Mouse (Mus musculus) Patski (cell line): ENCODE measurements around the gene Mpv17l2. TPM values are rescaled to one million over a fixed set of nuclear protein-coding genes. Genes with fewer than 3 reads are reported as not detected.

Source experiments
- ATAC-seq: fragments of 100-300 bp; one replicate; pipeline ENCODE4 v1.8.0; 2021
- CTCF ChIA-PET: fragments of 350-600 bp; sonication (Branson Sonifier 250); formaldehyde crosslinking; loops from one replicate; lab custom pipeline; 2022; ENCODE audit warnings: inconsistent platforms; lab: Charles Lee
- POLR2A ChIA-PET: fragments of 350-600 bp; sonication (Branson Sonifier 250); formaldehyde crosslinking; loops from one replicate; lab custom pipeline; 2022; ENCODE audit warnings: antibody characterized with exemption, inconsistent platforms; lab: Charles Lee
- DNase-seq: peaks from one replicate; pipeline ENCODE4 v3.0.0-alpha.2; 2011; ENCODE audit warnings: low read depth, low spot score
- H3K27me3 ChIP-seq: fragments of 371-371 bp; one replicate; pipeline ENCODE4 v1.5.1; 2021
- CTCF ChIP-seq: fragments of 100-300 bp; IDR thresholded peaks from one replicate; pipeline ENCODE4 v1.5.1; 2021
- in situ Hi-C: fragments of 300-500 bp; cut with MboI; formaldehyde crosslinking; loops from 3 replicates; pipeline ENCODE4 v1.11.1; 2018; ENCODE audit warnings: low pct_unique_long_range_greater_than_20kb, mixed read lengths
- polyA plus RNA-seq: library from polyadenylated mRNA; unstranded; gene quantifications from one replicate; pipeline ENCODE4 v1.2.3, GENCODE M21; 2021

Gene Mpv17l2
- polyA plus RNA-seq, 1 experiment from 2014 or later, result 85.2 TPM

- no peak for TF ChIP-seq CTCF
- POLR2A ChIA-PET, result interaction anchor here (0.7 kb wide), 1 partner anchor 10 kb away, joined by 3 read pairs; no protein-coding TSS in a partner anchor
- no peak for ATAC-seq
- CTCF ChIA-PET, result no interaction called here
- no peaks in the 10 kb centered on the region for H3K27me3 ChIP-seq
- DNase-seq, result no peak
- in situ Hi-C loops, result no loop called here
These were observed 34.0 kb downstream of the Mpv17l2 start for GRCm38 (mm10) chr8:70726721-70727120.

- ChIA-PET CTCF (no interaction called here), POLR2A (no interaction called here)
- H3K27me3 ChIP-seq, result no peaks in the 10 kb centered on the region
- ATAC-seq, result no peak
- TF ChIP-seq CTCF, result no peak
- DNase-seq, result no peak
- in situ Hi-C loops, result no loop called here
These were observed 34.8 kb downstream of the Mpv17l2 start for GRCm38 (mm10) chr8:70725792-70726447.

DNA sequence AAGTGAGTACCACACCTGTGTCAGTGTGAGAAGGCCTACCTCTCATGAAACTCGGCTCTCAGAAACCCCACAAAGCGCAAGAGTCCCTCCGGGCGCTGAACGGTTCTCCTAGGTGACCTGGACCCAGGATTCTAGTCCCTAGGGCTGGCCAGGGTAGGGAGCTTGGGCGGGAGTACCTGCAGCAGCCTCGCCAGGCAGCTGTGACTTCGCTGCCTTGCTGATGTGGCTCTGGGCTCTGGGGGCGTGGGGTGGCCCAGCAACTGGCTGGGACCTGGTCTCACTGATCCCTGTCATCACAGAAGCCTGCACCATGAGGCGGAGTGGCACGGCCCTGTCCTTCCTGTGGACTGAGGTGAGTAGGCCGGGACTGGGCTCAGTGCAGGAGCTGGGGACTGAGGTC is 36.5 kb downstream of the Mpv17l2 start:
- no peak for TF ChIP-seq CTCF
- ATAC-seq, result no peak

DNA sequence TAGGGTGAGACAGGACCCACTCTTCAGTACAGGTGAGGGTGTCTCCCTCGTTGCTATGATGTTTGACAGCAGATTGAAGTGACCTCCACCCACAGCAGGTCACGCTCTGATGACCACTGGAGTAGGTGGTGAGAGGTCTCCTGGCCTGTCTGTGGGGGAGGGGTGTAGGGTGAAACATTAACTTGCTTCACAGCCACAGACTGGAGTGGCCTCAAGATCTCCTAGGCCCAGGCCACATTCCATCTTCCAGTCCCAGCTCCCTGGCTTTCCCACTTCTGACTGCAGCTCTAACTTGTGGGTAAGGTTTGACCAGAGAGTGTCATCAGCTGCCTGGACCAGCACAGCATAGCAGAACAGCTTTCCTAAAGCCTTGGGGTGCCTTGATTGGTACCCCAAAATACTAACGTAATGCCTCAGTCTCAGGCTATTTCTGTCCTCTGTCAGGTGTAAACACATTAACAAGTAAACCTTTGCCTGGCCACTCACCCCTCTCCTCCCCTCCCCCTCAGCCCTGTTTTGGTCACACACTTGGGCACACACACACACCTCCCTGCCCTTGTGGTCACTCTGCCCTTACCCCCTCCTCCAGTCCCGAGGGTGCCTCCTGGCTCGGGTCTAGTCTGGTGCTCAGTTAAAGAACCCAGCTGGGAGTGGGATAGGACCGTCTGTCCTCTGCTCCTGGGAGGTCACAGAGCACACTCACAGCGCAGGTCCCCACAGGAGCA is 37.1 kb downstream of the Mpv17l2 start, which contains the start of gene Pde4c:
Gene Pde4c (plus strand): TSS at position 235 of the 725 bp plus-strand sequence.
- no peak for TF ChIP-seq CTCF
- POLR2A ChIA-PET, result interaction anchor here (0.6 to 0.9 kb wide), 3 partner anchors 9 to 80 kb away, joined by 3 to 4 read pairs (median 3); partner anchors contain the start of gene Rab3a
- CTCF ChIA-PET, result interaction anchor here (1.1 to 1.3 kb wide), 3 partner anchors 29 to 116 kb away, joined by 3 to 7 read pairs (median 4); partner anchors contain the start of gene Arrdc2
- DNase-seq (peak; percentile 80), ATAC-seq (peak; percentile 82)
- in situ Hi-C loops, result no loop called here
- no peaks in the 10 kb centered on the region for H3K27me3 ChIP-seq

More for the DNA sequence above, 36.5 kb downstream of the Mpv17l2 start:
- H3K27me3 ChIP-seq, result no peaks in the 10 kb centered on the region
- CTCF ChIA-PET, result interaction anchor here (1.3 kb wide), 1 partner anchor 39 kb away, joined by 7 read pairs; no protein-coding TSS in a partner anchor
- DNase-seq, result no peak
- in situ Hi-C loops, result no loop called here
- POLR2A ChIA-PET, result interaction anchor here (0.8 to 0.9 kb wide), 2 partner anchors 10 to 80 kb away, joined by 3 read pairs; no protein-coding TSS in a partner anchor

DNA sequence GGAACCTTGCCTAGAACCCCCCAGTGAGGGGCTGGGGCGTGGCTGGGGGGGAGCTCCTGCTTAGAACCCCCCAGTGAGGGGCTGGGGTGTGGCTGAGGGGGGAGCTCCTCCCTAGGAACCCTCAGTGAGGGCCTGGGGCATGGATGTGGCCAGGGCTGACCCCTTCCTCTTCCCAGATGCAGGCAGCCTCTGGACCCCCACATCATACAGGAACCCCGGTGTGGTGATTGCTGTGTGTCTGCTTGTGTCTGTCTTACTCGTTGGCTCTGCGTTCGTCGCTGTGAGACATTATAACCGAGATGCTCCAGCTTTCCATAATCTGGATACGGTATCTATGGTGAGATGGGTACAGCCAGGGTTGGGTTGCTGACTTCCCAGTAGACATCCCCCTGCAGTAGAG is 39.1 kb downstream of the Mpv17l2 start:
- ATAC-seq (no peak), DNase-seq (no peak)
- H3K27me3 ChIP-seq, result no peaks in the 10 kb centered on the region
- in situ Hi-C loops, result no loop called here
- TF ChIP-seq CTCF, result no peak
- CTCF ChIA-PET, result interaction anchor here (1.3 to 2.4 kb wide), 3 partner anchors 21 to 42 kb away, joined by 3 to 13 read pairs (median 3); partner anchors contain the start of gene Rab3a
- POLR2A ChIA-PET, result interaction anchor here (1.0 kb wide), 1 partner anchor 32 kb away, joined by 4 read pairs; no protein-coding TSS in a partner anchor

GRCm38 (mm10) chr8:70720739-70721138 is 40.0 kb downstream of the Mpv17l2 start:
- DNase-seq, result no peak
- no peak for TF ChIP-seq CTCF
- POLR2A ChIA-PET, result no interaction called here
- in situ Hi-C loops, result no loop called here
- ATAC-seq, result no peak
- no peaks in the 10 kb centered on the region for H3K27me3 ChIP-seq
- CTCF ChIA-PET, result interaction anchor here (1.3 to 2.4 kb wide), 3 partner anchors 20 to 42 kb away, joined by 3 to 13 read pairs (median 3); partner anchors contain the start of gene Rab3a

DNA sequence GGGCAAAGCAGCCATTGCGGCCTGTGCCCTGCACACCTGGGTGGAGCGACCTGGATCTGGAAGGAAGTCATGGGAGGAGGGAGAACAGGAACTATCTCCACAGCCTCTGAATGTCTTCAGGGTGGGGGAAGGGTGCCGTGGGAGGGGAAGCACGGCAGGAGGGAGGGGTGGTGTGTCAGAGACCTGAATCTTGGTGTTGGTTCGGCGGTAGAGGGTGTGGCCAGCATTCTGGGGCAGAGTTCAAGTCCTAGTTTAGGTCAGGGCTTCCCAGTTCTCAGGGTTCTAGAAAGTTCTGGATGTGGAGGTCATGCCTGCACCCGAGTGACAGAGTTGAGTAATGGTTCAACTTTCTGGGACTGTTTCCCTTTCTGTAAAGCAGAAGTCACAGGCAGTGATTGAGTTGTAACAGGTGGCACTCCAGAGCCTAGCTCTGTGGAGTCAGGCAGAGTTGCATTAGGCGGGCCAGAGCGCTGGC is 40.9 kb downstream of the Mpv17l2 start:
- ATAC-seq (no peak), DNase-seq (no peak)
- POLR2A ChIA-PET, result interaction anchor here (0.7 kb wide), 1 partner anchor 37 kb away, joined by 3 read pairs; no protein-coding TSS in a partner anchor
- H3K27me3 ChIP-seq, result no peaks in the 10 kb centered on the region
- in situ Hi-C loops, result loop anchor here (5.0 kb wide), 1 partner anchor 32 kb away; the partner anchor contains the start of gene Rab3a
- TF ChIP-seq CTCF, result no peak
- CTCF ChIA-PET, result interaction anchor here (0.9 to 2.4 kb wide), 4 partner anchors 10 to 48 kb away, joined by 3 to 13 read pairs (median 4); no protein-coding TSS in a partner anchor

- ATAC-seq (peak; percentile 34), DNase-seq (no peak)
- no peaks in the 10 kb centered on the region for H3K27me3 ChIP-seq
- in situ Hi-C loops, result loop anchor here (5.0 kb wide), 1 partner anchor 34 kb away; the partner anchor contains the start of gene Rab3a
- ChIA-PET CTCF (interaction anchor here (0.6 to 1.6 kb wide), 12 partner anchors 9 to 200 kb away, joined by 3 to 8 read pairs (median 4); partner anchors contain the start of genes Mpv17l2 and Rab3a), POLR2A (no interaction called here)
- no peak for TF ChIP-seq CTCF
These were observed 42.4 kb downstream of the Mpv17l2 start, which contains the start of gene Gm3336 for GRCm38 (mm10) chr8:70718297-70718696. Gm3336 (plus strand) TSS chr8:70718543.

- no peak for ATAC-seq
- in situ Hi-C loops, result loop anchor here (5.0 kb wide), 1 partner anchor 36 kb away; the partner anchor contains the start of gene Rab3a
- H3K27me3 ChIP-seq, result no peaks in the 10 kb centered on the region
- no peak for DNase-seq
- TF ChIP-seq CTCF, result no peak
- ChIA-PET CTCF (interaction anchor here (1.5 kb wide), 1 partner anchor 47 kb away, joined by 3 read pairs; no protein-coding TSS in a partner anchor), POLR2A (interaction anchor here (0.6 kb wide), 1 partner anchor 10 kb away, joined by 3 read pairs; no protein-coding TSS in a partner anchor)
These were observed 44.0 kb downstream of the Mpv17l2 start for GRCm38 (mm10) chr8:70716521-70717400.
